Mouse (Mus musculus) forebrain, postnatal 0 days (tissue): Measurements from ENCODE around the gene Srebf1. TPM values are rescaled to one million over a fixed set of nuclear protein-coding genes. Genes with fewer than 3 reads are reported as not detected.
A peak's percentile ranks its signal among the peaks of the same experiment; 100 is the strongest.

ENCODE experiments used
- ATAC-seq: fragments of 200-750 bp; cut with Nextera tagmentation; 2 replicates; pipeline ENCODE4 v1.8.0; 2017; ENCODE audit warnings: mild to moderate bottlenecking, moderate library complexity
- DNase-seq: peaks from one replicate; pipeline ENCODE4 v3.0.0-alpha.2; 2015
- H3K27ac ChIP-seq: fragments of 300-500 bp; sonication (generic); 2 replicates; pipeline ENCODE4 v1.5.1; 2014; ENCODE audit warnings: low read depth, mild to moderate bottlenecking, antibody characterized with exemption, low read length, moderate library complexity, mixed read lengths
- H3K27me3 ChIP-seq: fragments of 300-500 bp; sonication (generic); 2 replicates; pipeline ENCODE4 v1.6.1; 2014; ENCODE audit warnings: mild to moderate bottlenecking, low read length, mixed read lengths; ENCODE audit not compliant: insufficient read depth
- H3K36me3 ChIP-seq: fragments of 300-500 bp; sonication (generic); 2 replicates; pipeline ENCODE4 v1.6.1; 2014; ENCODE audit warnings: mild to moderate bottlenecking, moderate library complexity; ENCODE audit not compliant: insufficient read depth
- H3K4me1 ChIP-seq: fragments of 300-500 bp; sonication (generic); 2 replicates; pipeline ENCODE4 v1.6.1; 2014; ENCODE audit warnings: antibody characterized with exemption; ENCODE audit not compliant: insufficient read depth
- H3K4me2 ChIP-seq: fragments of 300-500 bp; sonication (generic); 2 replicates; pipeline ENCODE4 v1.6.1; 2014; ENCODE audit warnings: low read depth, mild to moderate bottlenecking, moderate library complexity
- H3K4me3 ChIP-seq: fragments of 300-500 bp; sonication (generic); 2 replicates; pipeline ENCODE4 v1.5.1; 2014; ENCODE audit warnings: low read depth, low read length, mixed read lengths
- H3K9ac ChIP-seq: fragments of 300-500 bp; sonication (generic); 2 replicates; pipeline ENCODE4 v1.6.1; 2014; ENCODE audit warnings: mild to moderate bottlenecking
- H3K9me3 ChIP-seq: fragments of 300-500 bp; sonication (generic); 2 replicates; pipeline ENCODE4 v1.6.1; 2016; ENCODE audit warnings: low read length
- CTCF ChIP-seq: sonication (generic); IDR thresholded peaks from 2 replicates; pipeline ENCODE4 v1.5.1; 2016; ENCODE audit warnings: antibody characterized with exemption, control low read depth, low read depth
- WGBS: fragments of 180-500 bp; shearing (Covaris S2); extraction: QIAGEN DNeasy Blood & Tissue Kit; methylation state at CpG from one replicate; pipeline ENCODE4 v1.1.7; 2014; 5-methylcytosine and 5-hydroxymethylcytosine counted together
- polyA plus RNA-seq: library from polyadenylated mRNA; unstranded; fragments of >200 nt; fragmentation: Nextera tagmentation; extraction: Ambion mirVana; gene quantifications from 2 replicates; pipeline ENCODE4 v1.2.1, GENCODE M21; 2015
- total RNA-seq: library from RNA; depleted of rRNA; stranded (reverse); fragments of >200 nt; gene quantifications from 2 replicates; pipeline ENCODE4 v1.2.3, GENCODE M21; 2014; rRNA removed

The Srebf1 gene
- total RNA-seq (56.2 and 70.7 TPM in 2 replicates), polyA plus RNA-seq (28.9 and 32.8 TPM in 2 replicates)

DNA sequence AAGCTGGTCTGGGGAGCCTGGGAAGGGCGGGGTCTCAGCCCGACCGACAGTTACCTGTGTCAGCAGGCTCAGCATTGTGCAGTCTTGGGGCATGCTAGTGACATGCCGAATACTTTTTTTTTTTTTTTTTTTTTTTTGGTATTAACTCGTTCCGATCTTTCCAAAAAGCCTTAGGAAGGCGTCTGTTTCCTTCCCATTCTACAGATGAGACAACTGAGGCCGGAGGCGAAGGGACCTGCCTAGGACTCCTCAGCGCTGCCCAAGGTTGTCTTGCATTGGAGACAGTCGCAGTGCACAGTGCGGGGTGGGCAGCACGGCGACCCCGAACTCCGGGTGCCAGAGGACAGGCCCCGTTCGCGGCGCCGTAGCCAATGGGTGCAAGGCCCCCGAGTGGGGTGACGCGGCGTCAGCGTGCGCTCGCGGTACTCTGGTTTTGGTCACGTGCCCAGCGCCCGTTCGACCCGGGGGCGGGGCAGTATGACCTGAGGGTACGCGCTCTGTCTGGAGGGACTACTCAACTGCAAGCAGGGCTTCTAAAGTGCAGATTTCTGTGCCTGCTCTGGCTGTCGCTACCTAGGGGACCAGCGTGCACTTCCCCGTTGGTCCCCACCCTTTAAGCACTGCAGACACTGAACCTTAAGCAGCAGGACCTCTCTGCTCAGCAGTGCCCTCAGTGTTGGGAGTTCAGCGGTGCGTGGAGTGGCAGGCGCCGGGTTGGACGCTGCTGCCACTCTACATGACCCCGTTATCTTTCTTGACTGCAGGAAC, at the start of gene Srebf1:
Srebf1 (minus strand) TSS at position 113 of the 768 bp plus-strand sequence.
- H3K27ac ChIP-seq: peak within 1 kb of the TSS; percentile 23; the same call in 1 of the 2 replicates
- peak within 1 kb of the TSS; percentile 40; the same call in 1 of the 2 replicates for H3K9ac ChIP-seq
- peak; percentile 77 for ATAC-seq
- H3K9me3 ChIP-seq: no peaks in the 10 kb centered on the region
- H3K27me3 ChIP-seq: no peaks in the 10 kb centered on the region
- H3K4me2 ChIP-seq: peak within 1 kb of the TSS; percentile 51
- H3K36me3 ChIP-seq: peaks cover 6% of the 10 kb centered on the region; the same call in 1 of the 2 replicates
- peaks cover 9% of the 10 kb centered on the region; the same call in 1 of the 2 replicates for H3K4me1 ChIP-seq
- 6% methylated on average over 46 of the region's 46 CpGs for WGBS
- H3K4me3 ChIP-seq: peak within 1 kb of the TSS; percentile 28
- DNase-seq: peak; percentile 74
- TF ChIP-seq CTCF: peak; percentile 38

- Histone ChIP-seq H3K4me2 (no peak overlapping the region), H3K27me3 (no peaks in the 10 kb centered on the region), H3K27ac (no peak overlapping the region), H3K4me1 (no peaks in the 10 kb centered on the region), H3K4me3 (no peak overlapping the region), H3K9me3 (no peaks in the 10 kb centered on the region), H3K9ac (no peak overlapping the region), H3K36me3 (peaks cover 16% of the 10 kb centered on the region)
- TF ChIP-seq CTCF: no peak
- DNase-seq: no peak
- 45% methylated on average over 3 of the region's 3 CpGs for WGBS
- ATAC-seq: no peak
Observed at GRCm38 (mm10) chr11:60268563-60268962, 46.2 kb upstream of the Srebf1 start.

- 87% methylated on average over 4 of the region's 4 CpGs for WGBS
- Histone ChIP-seq H3K27me3 (no peaks in the 10 kb centered on the region), H3K9me3 (no peaks in the 10 kb centered on the region), H3K4me1 (no peaks in the 10 kb centered on the region), H3K27ac (no peak overlapping the region), H3K4me3 (no peak overlapping the region), H3K9ac (no peak overlapping the region), H3K4me2 (no peak overlapping the region), H3K36me3 (peaks cover 18% of the 10 kb centered on the region)
- no peak for DNase-seq
- no peak for TF ChIP-seq CTCF
- ATAC-seq: no peak
Observed at GRCm38 (mm10) chr11:60265271-60265985, 43.0 kb upstream of the Srebf1 start.

DNA sequence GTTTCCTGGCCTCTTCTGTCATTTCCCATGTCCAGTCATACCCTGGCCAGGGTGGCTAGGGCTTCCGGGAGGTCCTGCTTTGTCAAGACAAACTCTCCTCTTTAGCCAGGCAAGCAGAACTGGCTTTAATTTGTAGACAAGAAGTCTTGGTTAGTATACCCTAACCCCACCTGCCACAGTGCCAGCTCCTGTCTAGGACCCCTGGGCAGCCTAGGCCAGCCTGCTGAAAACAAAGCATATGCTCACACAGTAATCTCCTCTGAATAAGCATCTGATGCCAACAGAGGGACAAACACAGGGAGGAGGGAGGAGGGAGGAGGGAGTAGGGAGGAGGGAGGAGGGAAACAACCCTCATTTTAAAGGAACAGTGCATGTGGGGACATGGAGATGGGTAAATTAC, 42.3 kb upstream of the Srebf1 start:
- Histone ChIP-seq H3K27ac (no peak overlapping the region), H3K4me3 (no peak overlapping the region), H3K4me2 (no peak overlapping the region), H3K9ac (no peak overlapping the region), H3K4me1 (no peaks in the 10 kb centered on the region), H3K9me3 (no peaks in the 10 kb centered on the region), H3K27me3 (no peaks in the 10 kb centered on the region), H3K36me3 (peaks cover 11% of the 10 kb centered on the region; the same call in 1 of the 2 replicates)
- ATAC-seq (peak; percentile 36; the same call in 1 of the 2 replicates), DNase-seq (no peak)
- WGBS: 41% methylated on average over 1 of the region's 1 CpGs
- no peak for TF ChIP-seq CTCF

- no peak for TF ChIP-seq CTCF
- ATAC-seq: no peak
- no peak overlapping the region for H3K4me3 ChIP-seq
Observed at GRCm38 (mm10) chr11:60262396-60262795, 40.0 kb upstream of the Srebf1 start.

GRCm38 (mm10) chr11:60260743-60261142, 38.4 kb upstream of the Srebf1 start:
- Histone ChIP-seq H3K27me3 (no peaks in the 10 kb centered on the region), H3K4me1 (peaks cover 8% of the 10 kb centered on the region; the same call in 1 of the 2 replicates), H3K27ac (no peak overlapping the region), H3K9ac (no peak overlapping the region), H3K4me3 (no peak overlapping the region), H3K9me3 (no peaks in the 10 kb centered on the region), H3K36me3 (peaks cover 8% of the 10 kb centered on the region; the same call in 1 of the 2 replicates), H3K4me2 (no peak overlapping the region)
- DNase-seq: no peak
- TF ChIP-seq CTCF: no peak
- WGBS: 90% methylated on average over 3 of the region's 3 CpGs
- no peak for ATAC-seq

More at GRCm38 (mm10) chr11:60262396-60262795, 40.0 kb upstream of the Srebf1 start:
- H3K4me1 ChIP-seq: no peaks in the 10 kb centered on the region
- no peak overlapping the region for H3K4me2 ChIP-seq
- H3K36me3 ChIP-seq: peaks cover 8% of the 10 kb centered on the region; the same call in 1 of the 2 replicates
- H3K9ac ChIP-seq: no peak overlapping the region
- no peak for DNase-seq
- H3K27ac ChIP-seq: no peak overlapping the region
- no peaks in the 10 kb centered on the region for H3K27me3 ChIP-seq
- H3K9me3 ChIP-seq: no peaks in the 10 kb centered on the region
- 62% methylated on average over 4 of the region's 4 CpGs for WGBS
